Mouse (Mus musculus): ENCODE measurements around the gene Ppp2r1a. TPM values are rescaled to one million over a fixed set of nuclear protein-coding genes. Genes with fewer than 3 reads are reported as not detected.

Ppp2r1a gene
- polyA plus RNA-seq, 1 experiment from 2014 or later = 485 TPM

- Histone ChIP-seq H3K4me3 (ENCODE audit: low read length) (no peak overlapping the region), H3K27me3 (ENCODE audit: control insufficient read depth, insufficient read depth, low read length) (no peaks in the 10 kb centered on the region), H3K36me3 (ENCODE audit: control insufficient read depth, insufficient read depth, low read length) (no peaks in the 10 kb centered on the region), H3K4me2 (replicated peaks; ENCODE audit: low read depth, low read length) (no peak overlapping the region), H3K27ac (ENCODE audit: low read depth, low read length) (no peak overlapping the region), H3K9ac (ENCODE audit: low read depth, low read length) (no peak overlapping the region), H3K9me3 (ENCODE audit: control insufficient read depth, low read length) (no peaks in the 10 kb centered on the region), H3K4me1 (ENCODE audit: control insufficient read depth, insufficient read depth, low read length) (no peaks in the 10 kb centered on the region)
- 78% methylated on average over 2 of the region's 2 CpGs for WGBS
- no peak for ATAC-seq (ENCODE audit: low FRiP score, low TSS enrichment)
These were observed 48.6 kb downstream of the Ppp2r1a start for GRCm38 (mm10) chr17:20993716-20994115.

GRCm38 (mm10) chr17:20996364-20996763, 51.3 kb downstream of the Ppp2r1a start, which contains the start of gene Vmn1r233:
TSS of gene Vmn1r233 (minus strand) at chr17:20996464.
- Histone ChIP-seq H3K4me3 (ENCODE audit: low read length) (no peak within 1 kb of the TSS), H3K27me3 (ENCODE audit: control insufficient read depth, insufficient read depth, low read length) (no peaks in the 10 kb centered on the region), H3K9me3 (ENCODE audit: control insufficient read depth, low read length) (no peaks in the 10 kb centered on the region), H3K27ac (ENCODE audit: low read depth, low read length) (no peak within 1 kb of the TSS), H3K4me1 (ENCODE audit: control insufficient read depth, insufficient read depth, low read length) (no peaks in the 10 kb centered on the region), H3K9ac (ENCODE audit: low read depth, low read length) (no peak within 1 kb of the TSS), H3K36me3 (ENCODE audit: control insufficient read depth, insufficient read depth, low read length) (no peaks in the 10 kb centered on the region), H3K4me2 (replicated peaks; ENCODE audit: low read depth, low read length) (no peak within 1 kb of the TSS)
- no peak for ATAC-seq (ENCODE audit: low FRiP score, low TSS enrichment)

GRCm38 (mm10) chr17:21008382-21009331, 63.5 kb downstream of the Ppp2r1a start, which contains the start of gene Zfp160:
TSS of gene Zfp160 (plus strand) at chr17:21008903.
- no peaks in the 10 kb centered on the region for H3K9me3 ChIP-seq (ENCODE audit: control insufficient read depth, low read length)
- peak; percentile 97 for ATAC-seq (ENCODE audit: low FRiP score, low TSS enrichment)
- no peaks in the 10 kb centered on the region for H3K4me1 ChIP-seq (ENCODE audit: control insufficient read depth, insufficient read depth, low read length)
- H3K4me2 ChIP-seq (replicated peaks; ENCODE audit: low read depth, low read length) = peak within 1 kb of the TSS; percentile 79
- 6% methylated on average over 36 of the region's 36 CpGs for WGBS
- peak within 1 kb of the TSS; percentile 86 for H3K9ac ChIP-seq (ENCODE audit: low read depth, low read length)
- peaks cover 17% of the 10 kb centered on the region for H3K36me3 ChIP-seq (ENCODE audit: control insufficient read depth, insufficient read depth, low read length)
- H3K27me3 ChIP-seq (ENCODE audit: control insufficient read depth, insufficient read depth, low read length) = no peaks in the 10 kb centered on the region
- H3K4me3 ChIP-seq (ENCODE audit: low read length) = peak within 1 kb of the TSS; percentile 67
- peak within 1 kb of the TSS; percentile 94 for H3K27ac ChIP-seq (ENCODE audit: low read depth, low read length)

GRCm38 (mm10) chr17:21009726-21010125, 64.6 kb downstream of the Ppp2r1a start:
- Histone ChIP-seq H3K4me3 (ENCODE audit: low read length) (peak overlapping the region; percentile 67), H3K4me1 (ENCODE audit: control insufficient read depth, insufficient read depth, low read length) (no peaks in the 10 kb centered on the region), H3K27me3 (ENCODE audit: control insufficient read depth, insufficient read depth, low read length) (no peaks in the 10 kb centered on the region), H3K36me3 (ENCODE audit: control insufficient read depth, insufficient read depth, low read length) (peaks cover 19% of the 10 kb centered on the region), H3K9me3 (ENCODE audit: control insufficient read depth, low read length) (no peaks in the 10 kb centered on the region), H3K27ac (ENCODE audit: low read depth, low read length) (peak overlapping the region; percentile 94; the same call in 1 of the 2 replicates), H3K9ac (ENCODE audit: low read depth, low read length) (peak overlapping the region; percentile 86), H3K4me2 (replicated peaks; ENCODE audit: low read depth, low read length) (peak overlapping the region; percentile 79)
- ATAC-seq (ENCODE audit: low FRiP score, low TSS enrichment) = peak; percentile 1; the same call in 1 of the 2 replicates
- WGBS = 12% methylated on average over 1 of the region's 1 CpGs

Other genes with a start within 250 kb of the Ppp2r1a start
- gene Vmn1r227, start 215.5 kb upstream of the Ppp2r1a start, polyA plus RNA-seq (2014; fragmentation: Nextera tagmentation; extraction: Ambion mirVana) = not detected in 2 replicates
- gene Vmn1r228, start 159.2 kb upstream of the Ppp2r1a start, polyA plus RNA-seq (2014; fragmentation: Nextera tagmentation; extraction: Ambion mirVana) = not detected in 2 replicates
- gene Vmn1r229, start 133.8 kb upstream of the Ppp2r1a start, polyA plus RNA-seq (2014; fragmentation: Nextera tagmentation; extraction: Ambion mirVana) = not detected in 2 replicates
- not detected in 2 replicates for gene Vmn1r230, start 104.9 kb upstream of the Ppp2r1a start, polyA plus RNA-seq (2014; fragmentation: Nextera tagmentation; extraction: Ambion mirVana)
- gene Vmn1r231, start 40.2 kb upstream of the Ppp2r1a start, polyA plus RNA-seq (2014; fragmentation: Nextera tagmentation; extraction: Ambion mirVana) = not detected in 2 replicates
- not detected in 2 replicates for gene Vmn1r232, start 25.6 kb upstream of the Ppp2r1a start, polyA plus RNA-seq (2014; fragmentation: Nextera tagmentation; extraction: Ambion mirVana)
- not detected in 2 replicates for gene Vmn1r233, start 51.2 kb downstream of the Ppp2r1a start, polyA plus RNA-seq (2014; fragmentation: Nextera tagmentation; extraction: Ambion mirVana)
- 16.7 and 17.2 TPM in 2 replicates for gene Zfp160, start 63.6 kb downstream of the Ppp2r1a start, polyA plus RNA-seq (2014; fragmentation: Nextera tagmentation; extraction: Ambion mirVana)

All from kidney, embryonic 14.5 days (tissue).